Comparison of ENCODE assay signal across 22 mouse cellular contexts in genomic region chr9:27304485-27305102, GRCm38 (mm10). TPM values are rescaled to one million over a fixed set of nuclear protein-coding genes. Genes with fewer than 3 reads are reported as not detected.
DNase-seq lines count a peak whose midpoint lies in the region; ATAC-seq and TF ChIP-seq lines count a peak whose summit lies in the region.
"Had no signal": no experiment of that assay in that cellular context is flagged by ENCODE, and none has a peak within 500 bp of the region (broad histone marks: within the 10 kb centered on the region; RNA-seq: fewer than 3 reads in every experiment).

No protein-coding gene starts in this region.

- intact Hi-C loops in gastrocnemius, adult 2 months (cut with DNase I) = no loop called here
- intact Hi-C loops in gastrocnemius, postnatal 14 days (cut with DNase I; ENCODE audit: low total_unique reads) = no loop called here

- no peak overlapping the region for H3K9ac ChIP-seq in hindbrain, postnatal 0 days (replicated peaks; ENCODE audit: low read length)
- no peak overlapping the region for H3K9ac ChIP-seq in heart, embryonic 16.5 days (ENCODE audit: low read length)
- H3K9ac ChIP-seq: embryonic facial prominence, embryonic 15.5 days; hindbrain, embryonic 12.5 days; limb, embryonic 13.5 days; liver, embryonic 14.5 days; neural tube, embryonic 15.5 days had no signal

- DNase-seq in gastrocnemius, adult 2 months = peak; percentile 48
- no peak for DNase-seq in gastrocnemius, postnatal 14 days
- no peak for DNase-seq in hindbrain, postnatal 0 days (ENCODE audit: low spot score)
- DNase-seq in hindbrain, embryonic 10.5 days (ENCODE audit: low spot score) = no peak
- peak; percentile 54 to 67 for DNase-seq in cerebellum, adult 2 months
- no peak for DNase-seq in kidney, adult 18-20 months
- DNase-seq in kidney, postnatal 4 days = no peak
- DNase-seq: adrenal gland, postnatal 36 days; embryo, embryonic 11 days; layer of hippocampus, adult 9-11 months; midbrain, embryonic 14.5 days; thymus, postnatal 14 days had no signal

- no peaks in the 10 kb centered on the region for H3K27me3 ChIP-seq in hindbrain, postnatal 0 days (ENCODE audit: insufficient read depth, low read length)
- peaks cover 15% of the 10 kb centered on the region for H3K27me3 ChIP-seq in hindbrain, embryonic 10.5 days (ENCODE audit: insufficient read depth, poor library complexity, severe bottlenecking)
- H3K27me3 ChIP-seq in cerebellum, adult 2 months (ENCODE audit: control insufficient read depth, insufficient read depth, low read length) = no peaks in the 10 kb centered on the region
- H3K27me3 ChIP-seq in heart, embryonic 16.5 days (ENCODE audit: control insufficient read depth, insufficient read depth, low read length) = peaks cover 22% of the 10 kb centered on the region

- peak overlapping the region; percentile 18; the same call in 1 of the 2 replicates for H3K4me3 ChIP-seq in gastrocnemius, adult 2 months
- H3K4me3 ChIP-seq in hindbrain, postnatal 0 days (ENCODE audit: low read length) = no peak overlapping the region
- H3K4me3 ChIP-seq in hindbrain, embryonic 10.5 days = no peak overlapping the region
- peak overlapping the region; percentile 61 for H3K4me3 ChIP-seq in cerebellum, adult 2 months (replicated peaks; ENCODE audit: insufficient read depth, low read depth, low read length)
- no peak overlapping the region for H3K4me3 ChIP-seq in heart, embryonic 16.5 days (ENCODE audit: low read length)
- H3K4me3 ChIP-seq: embryonic facial prominence, embryonic 15.5 days; hindbrain, embryonic 12.5 days; limb, embryonic 13.5 days; myocyte; neural tube, embryonic 15.5 days had no signal

- TF ChIP-seq POLR2A in cerebellum, adult 2 months (IDR thresholded peaks at IDR 0.05; ENCODE audit: borderline replicate concordance, insufficient read depth, low read length) = no peak

- H3K27ac ChIP-seq in gastrocnemius, adult 2 months = peak overlapping the region; percentile 73
- H3K27ac ChIP-seq in hindbrain, postnatal 0 days = peak overlapping the region; percentile 32; the same call in 1 of the 2 replicates
- H3K27ac ChIP-seq in hindbrain, embryonic 10.5 days = no peak overlapping the region
- peak overlapping the region; percentile 90 for H3K27ac ChIP-seq in cerebellum, adult 2 months (ENCODE audit: insufficient read depth, low read length)
- H3K27ac ChIP-seq in heart, embryonic 16.5 days (ENCODE audit: low read length) = peak overlapping the region; percentile 24; the same call in 1 of the 2 replicates
- H3K27ac ChIP-seq: embryonic facial prominence, embryonic 15.5 days; hindbrain, embryonic 12.5 days; kidney, postnatal 0 days; limb, embryonic 13.5 days; liver, embryonic 14.5 days; neural tube, embryonic 15.5 days had no signal

- no peaks in the 10 kb centered on the region for H3K9me3 ChIP-seq in hindbrain, postnatal 0 days (ENCODE audit: low read length)
- H3K9me3 ChIP-seq in hindbrain, embryonic 10.5 days = no peaks in the 10 kb centered on the region
- H3K9me3 ChIP-seq in heart, embryonic 16.5 days (replicated peaks; ENCODE audit: control insufficient read depth, low read length) = no peaks in the 10 kb centered on the region
- H3K9me3 ChIP-seq: embryonic facial prominence, embryonic 15.5 days; hindbrain, embryonic 12.5 days; limb, embryonic 13.5 days; neural tube, embryonic 15.5 days had no signal

- no peak for ATAC-seq in hindbrain, postnatal 0 days
- ATAC-seq in heart, embryonic 16.5 days (replicated peaks; ENCODE audit: extremely low read depth, insufficient read depth, low FRiP score) = 0 out of 2 replicates have a peak, but pooled peaks have one; percentile 18
- ATAC-seq: lung, postnatal 0 days had no signal

- TF ChIP-seq CTCF in gastrocnemius, adult 2 months (IDR thresholded peaks at IDR 0.05) = no peak
- no peak for TF ChIP-seq CTCF in hindbrain, postnatal 0 days (IDR thresholded peaks at IDR 0.05; ENCODE audit: low read depth)
- no peak for TF ChIP-seq CTCF in cerebellum, adult 2 months (IDR thresholded peaks at IDR 0.05; ENCODE audit: borderline replicate concordance, insufficient read depth, low read depth, low read length)

- H3K36me3 ChIP-seq in hindbrain, postnatal 0 days (ENCODE audit: insufficient read depth, low read length) = no peaks in the 10 kb centered on the region
- H3K36me3 ChIP-seq in hindbrain, embryonic 10.5 days = no peaks in the 10 kb centered on the region
- H3K36me3 ChIP-seq in heart, embryonic 16.5 days (ENCODE audit: control insufficient read depth, insufficient read depth) = no peaks in the 10 kb centered on the region
- H3K36me3 ChIP-seq: embryonic facial prominence, embryonic 15.5 days; G1E; hindbrain, embryonic 12.5 days; limb, embryonic 13.5 days; neural tube, embryonic 15.5 days had no signal

- 75% methylated on average over 5 of the region's 5 CpGs for WGBS in hindbrain, postnatal 0 days
- 69% methylated on average over 5 of the region's 5 CpGs for WGBS in hindbrain, embryonic 10.5 days
- WGBS in cerebellum, adult 2 months = 13% methylated on average over 5 of the region's 5 CpGs
- WGBS in heart, embryonic 16.5 days = 39% methylated on average over 5 of the region's 5 CpGs

- peaks cover 67% of the 10 kb centered on the region for H3K4me1 ChIP-seq in hindbrain, postnatal 0 days (ENCODE audit: insufficient read depth, low read length)
- peaks cover 94% of the 10 kb centered on the region for H3K4me1 ChIP-seq in hindbrain, embryonic 10.5 days (replicated peaks)
- H3K4me1 ChIP-seq in cerebellum, adult 2 months (ENCODE audit: control insufficient read depth, insufficient read depth, low read length) = peaks cover 52% of the 10 kb centered on the region
- H3K4me1 ChIP-seq in heart, embryonic 16.5 days (ENCODE audit: control insufficient read depth, insufficient read depth, low read length) = peaks cover 14% of the 10 kb centered on the region

- H3K4me2 ChIP-seq in hindbrain, postnatal 0 days (ENCODE audit: low read depth, low read length) = no peak overlapping the region; the same call in 1 of the 2 replicates
- H3K4me2 ChIP-seq in heart, embryonic 16.5 days (ENCODE audit: low read depth, low read length) = no peak overlapping the region
- H3K4me2 ChIP-seq: embryonic facial prominence, embryonic 15.5 days; hindbrain, embryonic 12.5 days; limb, embryonic 13.5 days had no signal

RNA-seq across cellular contexts. Expression of gene Igsf9b, which starts 5.6 kb away (rescaled TPM):
- total RNA-seq in gastrocnemius, adult 2 months (2021) = 1 to 10 TPM; 4.0 to 4.3 TPM
- total RNA-seq in gastrocnemius, postnatal 14 days (2021) = 1 to 10 TPM; 2.8 to 5.5 TPM
- 86.5 and 89.9 TPM in 2 replicates for total RNA-seq in hindbrain, postnatal 0 days (2014; rRNA removed)
- polyA plus RNA-seq in hindbrain, postnatal 0 days (2015; fragmentation: Nextera tagmentation; extraction: Ambion mirVana) = 20.4 and 21.4 TPM in 2 replicates
- 6.8 and 6.9 TPM in 2 replicates for polyA plus RNA-seq in hindbrain, embryonic 10.5 days (2016; fragmentation: Nextera tagmentation; extraction: Ambion mirVana)
- polyA plus RNA-seq in cerebellum, adult 2 months (2012; rRNA removed) = 25.7 and 31.6 TPM in 2 replicates
- 3.5 and 4.0 TPM in 2 replicates for polyA plus RNA-seq in heart, embryonic 16.5 days (2015; fragmentation: Nextera tagmentation; extraction: Ambion mirVana)
- polyA plus RNA-seq: G1E had no signal

Comparison
In these comparisons a context has a peak if more than half of its experiments do, and no peak if none do; other contexts are left out.
1. DNase-seq: peak in gastrocnemius, adult 2 months (single experiment) and cerebellum, adult 2 months (2 of 2); none in gastrocnemius, postnatal 14 days (single experiment), hindbrain, postnatal 0 days (single experiment), hindbrain, embryonic 10.5 days (single experiment), kidney, adult 18-20 months (single experiment) and kidney, postnatal 4 days (0 of 2).
2. H3K4me3 ChIP-seq: peak in gastrocnemius, adult 2 months (single experiment) and cerebellum, adult 2 months (single experiment); none in hindbrain, postnatal 0 days (single experiment), hindbrain, embryonic 10.5 days (single experiment) and heart, embryonic 16.5 days (single experiment).